Mouse (Mus musculus): ENCODE results near the gene Gm3269.
"Not testable (repeated sequence)": the region's sequence is repeated elsewhere in the genome, so short reads cannot be mapped to it uniquely, and the experiment has no call there.

Gm3269 gene

GRCm38 (mm10) chr14:4837806-4838205, at the start of gene Gm3269:
Gene Gm3269, plus strand, starts transcription at chr14:4838106.
- not testable (repeated sequence) for DNase-seq (ENCODE audit: low read depth, low spot score)

GRCm38 (mm10) chr14:4806421-4806820, 31.5 kb upstream of the Gm3269 start:
- not testable (repeated sequence) for DNase-seq (ENCODE audit: low read depth, low spot score)

GRCm38 (mm10) chr14:4821950-4822349, 16.0 kb upstream of the Gm3269 start:
- not testable (repeated sequence) for DNase-seq (ENCODE audit: low read depth, low spot score)

- not testable (repeated sequence) for DNase-seq (ENCODE audit: low read depth, low spot score)
Measured at GRCm38 (mm10) chr14:4855299-4855980, 17.5 kb downstream of the Gm3269 start, which contains the start of gene Gm3264. Gene Gm3264, plus strand, starts transcription at chr14:4855576.

- DNase-seq (ENCODE audit: low read depth, low spot score), result not testable (repeated sequence)
Measured at GRCm38 (mm10) chr14:4892116-4892515, 54.2 kb downstream of the Gm3269 start, which contains the start of gene Gm3278. Gene Gm3278, plus strand, starts transcription at chr14:4892416.
